Mouse (Mus musculus) cortical plate, adult 2 months (tissue): ENCODE measurements at regions not wholly inside any gene's neighbourhood (a gene's known extent, or its start where the extent isn't known, plus 50 kb on each side); places are given as distances from the start of the nearest gene placed in this dataset.

Source experiments
- CTCF ChIP-seq: fragments of 200-500 bp; IDR thresholded peaks from 2 replicates; pipeline ENCODE4 v1.5.1; 2011; ENCODE audit warnings: mild to moderate bottlenecking, control low read depth, low read length; ENCODE audit not compliant: insufficient read depth; ENCODE audit errors: extremely low read depth
- POLR2A ChIP-seq: fragments of 200-500 bp; IDR thresholded peaks from 2 replicates; pipeline ENCODE4 v1.6.1; 2011; ENCODE audit warnings: mild to moderate bottlenecking, low read length, control low read depth; ENCODE audit not compliant: insufficient read depth; ENCODE audit errors: extremely low read depth

DNA sequence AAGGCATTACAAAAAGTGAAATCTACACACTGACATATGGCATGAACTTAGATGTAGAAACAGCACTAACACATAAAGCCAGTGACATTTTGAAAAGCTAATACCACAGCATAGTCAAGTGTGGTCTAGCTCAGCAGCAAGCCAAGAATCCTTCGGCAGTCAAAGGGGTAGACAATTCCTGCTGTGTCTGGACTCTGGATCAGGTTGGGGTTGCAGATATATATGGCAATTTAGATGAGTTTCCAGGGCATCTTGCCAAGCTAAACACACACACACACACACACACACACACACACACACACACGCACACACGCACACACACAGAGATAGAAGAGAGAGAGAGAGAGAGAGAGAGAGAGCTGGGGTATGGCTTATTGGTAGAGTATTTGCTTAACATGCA lies 118.2 kb downstream of the Chst1 start:
- no peak for TF ChIP-seq POLR2A
- TF ChIP-seq CTCF = no peak
